Mouse (Mus musculus) cerebellum, postnatal 36 days (tissue): ENCODE data around the gene Prrxl1.
A peak's percentile ranks its signal among the peaks of the same experiment; 100 is the strongest.

Experiments
- DNase-seq, 2 experiments: peaks; one replicate each; pipeline ENCODE4 v3.0.0; 2021 to 2022; ENCODE audit warnings: mixed read lengths in 2 of 2

Prrxl1 gene

DNA sequence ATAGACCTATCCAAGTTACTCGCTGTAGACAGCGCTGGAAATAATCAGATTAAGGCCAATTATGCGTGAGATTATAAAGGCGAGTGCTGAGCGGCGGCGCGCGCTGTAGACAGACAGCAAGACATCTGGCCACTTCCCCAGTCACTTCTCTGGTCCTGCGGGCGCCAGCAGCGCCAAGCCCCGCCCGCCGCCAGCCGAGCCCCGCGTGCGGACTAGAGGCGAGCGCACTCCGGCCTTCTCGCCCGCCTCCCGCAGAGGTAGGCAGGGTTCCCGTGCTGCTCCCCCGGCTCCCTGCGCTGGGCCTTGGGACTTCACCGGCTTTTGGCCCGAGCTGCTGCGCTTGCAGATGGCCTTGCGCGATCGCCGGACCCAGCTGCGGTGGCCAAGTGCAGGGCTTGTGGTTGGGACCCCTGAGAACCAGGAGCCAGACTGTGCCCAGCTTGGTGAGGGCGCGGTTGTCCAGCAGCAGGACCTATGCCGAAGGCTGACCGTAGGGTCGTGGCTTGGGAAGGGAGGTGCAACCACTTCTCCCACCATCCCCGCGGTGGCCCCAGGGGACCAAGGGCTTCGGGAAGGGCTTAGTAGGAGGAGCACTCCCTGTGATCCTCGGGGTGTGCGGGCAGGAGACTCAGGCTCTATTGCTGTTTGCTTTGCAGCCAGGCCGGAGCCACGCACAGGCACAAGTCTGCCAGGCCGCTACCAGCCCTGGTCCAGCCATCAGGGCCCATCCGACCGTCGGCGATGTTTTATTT is at the start of gene Prrxl1:
Gene Prrxl1 (plus strand): TSS at position 118 of the 752 bp plus-strand sequence.
- no peak for DNase-seq

DNA sequence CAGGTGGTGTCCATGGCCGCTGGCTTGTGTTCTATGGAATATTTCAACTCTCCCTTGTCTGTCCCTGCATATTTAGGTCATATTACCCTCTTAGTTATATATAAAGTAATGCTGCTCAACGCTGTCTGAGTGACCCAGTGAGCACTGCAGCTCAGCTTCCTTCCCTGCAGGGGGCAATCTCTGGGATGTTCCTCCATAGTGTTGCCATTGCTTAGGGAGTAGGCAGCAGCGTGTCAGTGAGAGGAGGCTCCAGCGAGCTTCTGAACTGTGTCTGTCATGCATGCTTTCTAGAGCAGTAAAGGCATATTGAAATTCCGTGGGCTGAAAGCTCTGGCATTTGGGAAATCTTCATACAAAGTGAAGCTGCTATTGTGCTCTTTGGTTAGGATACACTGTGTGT is 47.4 kb upstream of the Prrxl1 start:
- DNase-seq = no peak

DNA sequence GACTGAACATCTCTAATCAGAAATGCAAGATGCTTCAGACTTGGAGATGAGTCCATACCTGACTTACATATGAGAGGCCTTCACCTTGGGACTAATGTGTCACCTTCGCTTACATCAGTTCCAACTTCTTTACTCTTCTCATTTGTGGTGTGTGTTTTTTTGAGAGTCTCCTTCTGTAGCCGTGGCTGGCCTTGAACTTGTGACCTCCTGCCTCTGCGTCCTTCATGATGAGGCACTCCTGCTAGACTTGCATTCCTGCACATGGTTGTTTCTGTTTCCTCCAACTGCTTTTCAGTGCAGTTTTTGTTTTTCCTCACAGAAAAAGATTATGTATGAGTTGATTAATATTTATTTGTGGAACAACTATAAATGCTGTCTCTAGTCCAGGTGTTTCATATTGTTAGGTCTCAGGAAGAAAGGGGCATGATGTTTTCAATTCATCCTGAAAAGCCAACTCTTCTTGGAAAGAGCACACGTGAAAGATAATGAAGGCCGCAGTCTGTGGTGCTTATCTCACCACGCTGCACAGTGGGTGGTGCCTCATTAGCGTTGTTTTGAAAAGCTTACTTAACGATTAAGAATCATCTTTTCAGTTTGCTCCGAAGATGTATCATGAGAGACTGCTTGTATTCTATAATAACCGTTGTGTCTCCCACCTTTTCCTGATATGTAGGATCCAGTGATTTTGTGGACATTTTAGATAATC is 45.9 kb upstream of the Prrxl1 start:
- DNase-seq = no peak

DNA sequence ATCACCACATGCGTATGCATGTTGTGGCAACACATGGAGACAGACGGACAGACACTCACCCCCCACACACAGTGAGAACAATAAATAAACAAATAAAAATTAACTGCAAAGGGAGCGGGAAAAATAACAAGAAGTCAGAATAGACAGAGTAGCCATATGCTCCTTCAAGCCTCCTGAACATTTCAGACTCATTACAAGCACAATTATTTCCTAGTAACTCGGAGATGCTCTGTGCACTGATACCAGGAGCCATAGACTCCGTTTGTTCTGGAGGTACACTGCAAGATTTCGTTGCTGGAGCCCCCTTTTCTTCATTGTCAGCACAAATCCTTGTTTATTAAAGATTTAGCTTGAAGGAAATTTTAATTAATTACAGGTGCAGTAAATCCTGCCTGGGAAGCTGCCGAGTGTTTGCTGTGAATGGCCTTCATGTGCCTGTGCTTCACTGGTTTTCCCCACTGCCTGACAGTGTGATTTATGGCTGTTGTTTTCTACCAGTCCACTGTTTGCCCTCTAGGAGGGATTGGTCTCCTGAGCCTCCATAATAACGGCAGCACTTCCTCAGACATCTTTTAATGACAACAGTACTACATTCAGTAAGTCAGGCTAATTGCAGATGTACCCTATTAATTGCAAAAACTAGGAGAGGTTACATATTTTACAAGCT is 44.2 kb upstream of the Prrxl1 start:
- no peak for DNase-seq

DNA sequence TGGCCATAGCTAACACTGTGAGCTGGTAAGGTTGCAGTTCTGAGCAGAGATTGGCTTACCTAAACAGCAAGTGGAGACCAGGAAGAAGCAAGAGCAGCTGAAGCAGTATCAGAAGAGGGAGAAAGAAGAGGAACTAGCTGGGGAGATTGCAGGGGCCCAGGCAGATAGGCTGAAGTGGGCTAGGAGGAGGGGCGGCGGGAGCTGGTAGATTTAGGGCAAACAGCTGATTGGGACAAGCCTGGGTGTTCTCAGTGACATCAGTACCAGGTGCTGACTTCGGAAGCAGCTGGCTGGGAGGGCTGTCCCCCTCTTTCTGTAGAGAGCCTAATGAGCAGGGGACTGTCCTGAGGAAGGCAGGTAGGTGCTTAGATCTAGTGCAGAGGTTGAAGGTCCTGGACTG is 37.8 kb upstream of the Prrxl1 start:
- no peak for DNase-seq

DNA sequence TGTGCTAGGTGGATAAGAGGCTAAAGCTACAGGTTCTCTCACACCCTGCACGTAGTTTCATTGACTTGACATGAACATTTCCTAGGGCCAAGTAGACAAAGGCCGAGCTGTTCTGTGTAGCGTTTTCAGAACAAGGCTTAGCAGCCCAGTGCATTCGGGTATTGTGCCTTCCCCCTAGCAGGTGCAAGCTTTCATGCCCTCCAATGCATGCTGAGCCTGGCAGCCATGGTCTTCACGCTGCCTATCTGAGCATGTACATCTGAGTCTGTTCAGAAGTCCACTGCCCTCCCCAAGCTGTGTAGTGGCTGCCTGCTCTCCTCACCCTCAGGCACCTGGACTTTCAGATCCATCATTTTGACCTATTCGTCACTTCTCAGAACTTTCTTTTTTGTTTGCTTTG is 35.5 kb upstream of the Prrxl1 start:
- no peak for DNase-seq

DNA sequence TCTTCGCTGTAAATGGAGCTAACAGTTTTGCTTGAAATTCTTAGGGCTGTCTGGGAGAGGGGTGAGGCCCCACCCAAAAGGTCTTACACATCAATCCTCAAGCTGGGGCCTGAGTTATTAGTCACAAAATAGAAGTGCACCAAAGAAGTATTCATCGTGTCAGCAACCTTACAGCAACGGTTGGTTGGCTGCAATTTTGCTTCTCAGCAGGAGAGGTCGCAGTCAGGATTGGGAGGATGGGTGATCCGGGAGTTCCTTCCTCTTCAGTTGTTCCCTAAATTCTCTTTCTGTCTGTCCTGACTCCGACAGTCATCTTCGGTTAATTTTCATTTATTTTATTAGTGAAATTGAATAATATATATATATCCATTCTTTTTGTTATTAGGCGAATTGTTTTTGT is 26.7 kb upstream of the Prrxl1 start:
- no peak for DNase-seq

DNA sequence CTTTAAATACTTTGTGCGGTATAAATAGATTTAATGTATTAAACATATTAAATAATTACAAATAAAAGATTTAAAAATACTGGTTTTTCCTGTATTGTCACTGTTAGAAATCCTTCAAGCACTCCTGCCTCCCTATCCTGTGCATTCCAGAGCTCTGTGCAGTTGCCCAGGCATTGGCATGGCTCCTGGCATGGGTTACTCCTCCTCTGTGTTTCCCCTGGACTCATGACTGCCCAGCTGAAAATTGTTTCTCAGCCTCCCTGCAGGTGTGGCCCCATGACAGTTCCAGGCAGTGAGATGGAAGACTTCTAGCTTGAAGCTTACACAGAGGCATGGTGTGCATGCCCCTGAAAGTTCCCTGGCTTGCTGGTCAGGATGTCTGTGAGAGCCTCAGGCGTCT is 20.8 kb upstream of the Prrxl1 start:
- DNase-seq = no peak

DNA sequence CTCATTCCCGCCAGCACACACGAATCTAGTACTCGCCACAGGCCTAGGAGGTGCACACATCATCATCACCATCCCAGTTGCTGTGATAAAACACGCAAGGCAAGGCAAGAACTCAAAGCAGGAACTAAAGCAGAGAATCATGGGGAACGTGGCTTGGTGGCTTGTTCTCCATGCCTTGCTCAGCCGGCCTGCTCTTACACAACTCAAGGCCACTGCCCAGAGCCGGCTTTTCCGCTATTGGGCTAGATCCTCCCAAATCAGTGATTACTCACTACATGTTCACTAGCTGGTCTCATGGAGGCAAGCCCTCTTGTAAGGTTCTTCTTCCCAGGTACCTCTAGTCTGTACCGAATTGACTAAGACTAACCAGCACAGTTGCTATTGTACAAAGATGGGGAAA is 15.5 kb upstream of the Prrxl1 start:
- DNase-seq = no peak

DNA sequence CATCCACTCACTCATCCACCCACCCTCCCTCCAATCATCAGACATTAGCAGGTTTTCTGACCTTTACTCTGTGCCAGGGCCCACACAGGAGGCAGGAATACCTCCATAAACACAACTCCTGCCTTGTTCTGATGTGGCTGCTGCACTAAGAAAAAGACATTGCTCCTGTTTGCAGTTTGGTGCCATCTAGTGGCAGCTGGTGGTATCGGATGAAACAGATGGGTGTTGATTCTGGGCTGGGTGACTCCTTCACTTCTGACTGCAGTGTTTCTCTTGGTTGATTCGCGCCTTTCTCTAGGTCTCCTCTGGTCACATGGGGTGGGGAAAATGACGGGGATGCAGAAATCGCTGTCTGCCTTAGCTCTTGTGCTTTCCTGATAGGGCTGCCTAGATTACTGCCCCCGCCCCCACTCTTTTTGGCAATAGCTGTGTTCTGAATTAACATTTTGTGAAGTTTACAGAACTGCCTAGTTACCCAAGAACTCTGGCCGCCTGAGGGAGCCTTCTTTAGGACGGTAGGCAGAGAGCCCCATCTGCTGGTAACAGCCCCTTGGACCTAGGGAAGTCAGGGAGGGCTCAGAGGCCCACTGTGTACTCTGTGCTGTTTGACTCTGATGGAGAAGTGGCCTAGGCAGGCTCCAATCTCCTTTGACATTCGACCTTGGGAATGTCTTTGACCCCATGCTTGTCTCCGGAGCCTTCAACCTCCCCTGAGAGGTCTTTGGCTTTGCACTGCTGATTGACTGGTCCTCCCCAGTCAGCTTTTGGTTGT is 12.0 kb upstream of the Prrxl1 start:
- peak; percentile 73 to 78 for DNase-seq

DNA sequence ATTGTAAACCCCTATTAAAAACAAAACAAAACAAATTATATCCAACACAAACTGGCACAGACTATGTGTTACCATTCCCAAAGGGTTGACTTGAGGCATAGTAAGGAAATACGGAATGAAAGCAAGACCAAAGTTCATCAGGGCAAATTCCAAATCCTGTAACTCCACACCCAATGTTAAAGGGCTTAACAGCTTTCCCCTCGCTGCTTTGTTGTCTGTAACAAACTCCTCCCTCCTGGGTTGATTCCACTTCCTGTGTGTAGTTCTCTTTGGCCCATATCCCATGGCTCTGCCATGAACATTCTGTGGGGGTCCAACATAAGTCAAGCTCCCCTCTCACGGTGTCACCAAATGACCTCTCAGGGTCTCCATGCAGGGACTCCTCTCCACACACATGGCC is 8.8 kb upstream of the Prrxl1 start:
- no peak for DNase-seq

DNA sequence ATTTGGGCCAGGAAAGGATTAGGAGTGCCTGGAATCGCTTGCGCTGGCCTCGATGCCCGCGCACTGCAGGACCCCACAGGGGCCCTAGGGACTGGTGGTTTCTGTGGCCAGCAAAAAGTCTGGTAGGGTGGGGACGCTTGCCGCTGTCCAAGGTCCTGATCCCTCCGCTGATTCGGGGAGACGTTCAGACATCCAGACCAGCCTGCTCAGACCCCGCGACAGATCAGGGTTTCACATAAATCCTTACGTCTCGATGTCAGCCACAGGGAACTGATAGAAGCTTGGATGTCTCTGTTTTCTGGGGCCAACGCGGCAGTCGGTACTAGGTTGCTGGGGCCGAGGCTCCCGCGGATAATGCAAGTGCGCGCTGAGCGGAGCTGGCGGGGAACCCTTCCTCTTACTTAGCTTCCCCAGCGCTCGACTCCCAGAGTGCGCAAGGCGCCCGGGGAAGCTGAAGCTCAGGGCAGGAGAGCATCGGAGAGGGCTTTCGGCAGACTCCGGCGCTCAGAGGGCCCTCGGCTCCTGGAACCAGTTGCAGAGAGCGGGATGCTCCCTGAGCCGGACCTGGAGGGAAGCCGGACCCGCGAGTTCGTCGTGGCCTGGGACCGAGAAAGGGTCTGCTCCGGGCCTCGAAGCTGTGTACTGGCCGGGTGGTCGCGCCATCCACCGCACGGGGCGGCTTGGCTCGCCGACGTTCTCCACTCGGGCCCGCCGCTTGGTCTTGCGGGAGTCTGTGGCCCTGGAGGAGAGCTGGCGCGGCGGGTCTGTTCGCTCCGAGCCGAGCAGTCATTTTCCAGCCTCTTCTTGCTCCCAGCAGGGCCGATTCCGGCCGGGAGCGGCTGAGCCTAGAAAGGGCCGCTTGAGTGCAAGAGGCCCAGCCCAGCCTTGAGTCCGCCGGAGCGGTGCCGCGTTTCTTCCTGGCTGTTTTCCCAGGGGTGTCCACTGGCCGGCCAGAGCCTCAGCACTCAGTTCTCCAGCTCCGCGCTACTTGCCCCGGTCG is 1.7 kb upstream of the Prrxl1 start:
- DNase-seq = peak; percentile 25 to 27

DNA sequence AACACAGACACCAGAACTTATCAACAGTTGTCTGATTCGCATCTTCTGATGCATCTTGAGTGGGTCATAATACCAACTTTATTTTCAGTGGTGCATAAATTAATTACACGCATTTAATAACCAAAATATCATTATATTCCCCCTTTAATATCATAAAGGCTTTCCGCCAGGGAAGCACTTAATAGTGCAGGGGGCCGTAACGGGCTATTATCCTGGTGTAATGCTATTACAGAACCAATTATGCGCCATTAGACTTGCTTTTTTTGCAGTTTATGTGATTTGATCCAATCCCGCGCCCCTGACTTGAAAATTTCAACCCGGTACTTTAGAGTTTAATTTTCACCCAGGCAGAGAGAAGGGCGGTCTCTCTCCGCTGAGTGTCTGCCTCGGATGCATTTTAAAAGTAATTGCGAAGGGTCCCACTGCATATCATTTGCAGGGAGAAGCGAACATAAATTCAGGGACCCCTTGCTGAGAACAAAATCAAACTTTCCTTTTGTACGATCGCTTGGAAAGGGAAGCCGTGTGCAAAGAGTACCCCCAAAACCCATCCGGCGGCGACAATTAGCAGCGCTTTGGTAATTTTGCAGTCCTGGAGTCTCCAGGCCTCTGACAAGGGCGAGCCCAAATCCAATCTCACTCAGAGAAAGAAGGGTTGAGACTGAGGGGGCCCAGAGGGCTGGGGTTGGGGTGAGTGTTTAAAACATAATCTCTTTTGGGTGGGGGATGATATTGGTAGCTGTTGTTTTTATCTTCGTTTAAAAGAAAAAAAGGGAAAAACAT is 579 bp upstream of the Prrxl1 start:
- no peak for DNase-seq

DNA sequence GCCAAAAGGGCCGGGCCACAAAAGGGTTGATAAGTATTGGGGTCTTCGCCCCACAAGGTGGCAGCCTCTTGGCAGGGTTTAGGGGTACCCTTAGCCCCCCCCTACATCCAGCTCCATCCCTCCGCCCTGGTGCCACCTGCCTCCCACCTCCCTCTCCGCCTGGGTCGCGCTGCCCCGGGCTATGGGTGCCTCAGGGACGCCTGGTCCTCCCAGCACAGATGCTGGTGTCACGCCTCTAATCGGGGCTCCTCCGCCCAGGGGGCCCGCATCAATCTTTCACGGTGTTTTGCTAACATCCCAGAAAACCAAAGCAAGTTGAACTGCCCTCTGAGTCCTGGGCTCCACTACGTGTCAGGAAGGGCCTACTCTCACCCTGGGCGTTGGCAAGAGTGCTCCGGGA is 903 bp downstream of the Prrxl1 start:
- DNase-seq = no peak

DNA sequence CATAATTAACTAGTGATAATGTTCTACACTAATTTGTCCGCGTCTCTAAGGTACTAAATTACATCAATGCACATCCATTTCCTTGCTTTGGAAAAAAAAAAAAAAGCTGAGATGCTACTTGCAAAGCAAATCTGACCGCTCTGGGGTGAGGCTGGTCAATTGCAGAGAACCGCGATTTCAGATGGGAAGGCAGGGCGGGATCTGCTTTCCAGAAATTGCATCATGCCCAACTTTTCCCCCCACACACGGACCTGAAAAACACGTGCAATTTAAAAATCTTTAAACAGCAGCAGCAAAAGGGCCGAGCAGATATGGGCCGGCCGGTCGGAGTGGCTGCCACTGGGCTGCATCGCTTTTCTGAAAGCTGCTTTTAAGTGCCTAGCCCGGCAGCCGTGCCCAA is 6.3 kb downstream of the Prrxl1 start:
- no peak for DNase-seq

DNA sequence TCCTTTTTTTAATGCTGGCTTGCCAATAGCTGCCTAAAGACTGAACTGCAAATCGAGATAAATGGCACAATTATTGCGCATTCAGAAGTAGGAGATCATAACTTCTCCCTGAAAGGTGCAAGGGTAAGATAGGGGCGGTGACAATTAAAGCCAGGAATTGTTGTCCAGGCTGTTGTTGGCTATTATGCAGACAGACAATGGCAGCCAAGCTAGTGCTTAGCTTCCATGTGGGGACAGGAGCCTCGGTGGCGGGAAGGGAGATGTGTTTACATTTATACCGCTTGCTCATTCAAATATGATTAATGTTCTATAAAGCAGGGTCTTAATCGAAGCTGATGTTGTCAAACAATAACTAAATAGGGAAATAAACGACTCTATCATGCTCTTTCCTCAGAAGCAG is 7.1 kb downstream of the Prrxl1 start:
- no peak for DNase-seq

DNA sequence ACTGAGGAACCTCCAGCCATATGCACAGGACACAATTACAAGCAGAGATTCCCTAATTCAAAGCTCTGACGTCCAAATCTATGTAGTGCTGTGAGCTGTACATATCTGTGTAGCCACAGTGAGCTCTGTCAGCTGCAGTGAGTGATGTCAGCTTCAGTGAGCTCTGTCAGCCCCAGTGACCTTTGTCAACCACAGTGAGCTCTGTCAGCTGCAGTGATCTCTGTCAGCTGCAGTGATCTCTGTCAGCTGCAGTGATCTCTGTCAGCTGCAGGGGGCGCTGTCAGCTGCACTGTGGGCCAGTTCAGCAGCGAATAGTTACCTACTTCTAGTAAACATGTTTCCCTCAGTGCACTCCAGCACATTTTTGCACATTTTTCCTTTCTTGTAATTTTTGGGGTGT is 10.2 kb downstream of the Prrxl1 start:
- peak; percentile 40 to 49 for DNase-seq

DNA sequence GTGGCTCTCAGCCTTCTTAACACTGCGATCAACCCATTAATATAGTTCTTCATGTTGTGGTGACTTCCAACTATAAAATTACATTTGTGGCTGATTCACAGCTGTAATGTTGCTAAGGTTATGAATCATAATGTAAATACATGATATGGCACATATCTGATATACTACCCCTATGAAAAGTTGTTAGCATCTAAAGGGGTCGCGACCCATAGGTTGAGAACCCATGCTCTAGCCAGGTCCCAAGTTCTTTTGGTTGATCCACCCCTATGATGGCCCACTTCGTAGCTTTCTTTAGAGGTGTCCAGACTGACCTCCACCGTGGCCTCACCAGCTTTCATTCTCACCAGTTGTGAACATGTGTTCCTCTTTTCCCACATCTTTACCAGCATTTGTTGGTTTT is 18.0 kb downstream of the Prrxl1 start:
- no peak for DNase-seq

DNA sequence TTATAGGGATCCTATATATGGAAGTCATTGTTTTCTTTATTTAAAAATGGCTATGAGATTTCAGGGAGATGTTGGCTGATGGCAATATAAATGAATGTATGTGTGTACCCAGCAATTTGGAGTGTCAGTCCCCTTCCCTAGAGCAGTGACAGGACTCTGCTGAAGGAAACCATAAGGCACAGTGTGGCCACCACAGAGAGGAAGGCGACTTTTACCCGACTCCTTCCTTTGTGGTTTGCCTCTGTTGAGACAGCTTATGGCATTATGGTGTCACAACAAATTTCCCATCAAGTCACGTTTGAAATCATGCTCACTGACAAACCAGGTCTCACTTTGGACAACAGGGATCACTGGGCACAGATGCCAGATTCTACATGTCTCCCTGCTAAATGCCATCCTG is 25.0 kb downstream of the Prrxl1 start:
- no peak for DNase-seq

DNA sequence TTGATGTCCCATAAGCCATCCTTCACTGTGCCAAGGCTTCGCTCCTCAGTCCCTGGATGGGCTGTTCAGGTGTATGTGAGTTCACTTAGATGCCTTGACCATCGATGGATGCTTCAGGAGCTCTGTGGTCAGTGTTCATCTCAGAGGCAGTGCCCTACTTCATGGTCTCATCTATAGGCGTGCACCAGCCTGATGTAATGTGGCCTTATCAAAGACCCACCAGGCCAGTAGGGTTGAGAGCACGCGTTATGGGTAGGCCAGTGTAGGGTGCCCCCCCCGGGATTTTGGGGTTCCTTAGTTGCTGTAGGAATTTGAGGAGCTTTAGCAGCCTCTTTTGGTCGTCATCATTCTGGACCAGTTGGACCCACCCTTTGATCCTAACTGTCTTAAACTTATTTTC is 25.6 kb downstream of the Prrxl1 start:
- no peak for DNase-seq

DNA sequence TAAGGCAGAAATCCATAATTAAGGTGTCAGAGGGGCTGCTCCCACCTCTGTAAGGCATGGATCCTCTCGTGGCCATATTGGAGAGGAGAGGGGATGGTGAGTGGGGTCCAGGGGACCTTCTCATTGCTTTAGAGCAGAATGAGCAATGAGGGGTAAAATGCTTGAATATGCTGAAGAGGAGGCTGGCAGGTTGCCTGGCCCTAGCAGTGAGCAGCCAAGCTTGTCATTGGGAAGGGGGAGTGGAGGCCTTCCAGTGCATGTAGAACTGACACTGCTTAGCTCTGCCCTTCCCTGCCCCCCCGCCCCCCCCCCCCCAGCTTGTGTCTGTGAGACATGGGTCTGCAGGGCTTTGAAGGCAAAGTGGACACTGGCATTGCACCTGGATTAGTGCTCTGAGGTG is 28.1 kb downstream of the Prrxl1 start:
- no peak for DNase-seq
